Mouse (Mus musculus) midbrain, embryonic 14.5 days (tissue): ENCODE results near the gene Kcnj14. TPM values are rescaled to one million over a fixed set of nuclear protein-coding genes. Genes with fewer than 3 reads are reported as not detected.
A peak's percentile ranks its signal among the peaks of the same experiment; 100 is the strongest.

Experiments
- ATAC-seq: fragments of 200-750 bp; cut with Nextera tagmentation; 2 replicates; pipeline ENCODE4 v1.8.0; 2017; ENCODE audit warnings: moderate number of reproducible peaks, moderate library complexity; ENCODE audit not compliant: low FRiP score, low TSS enrichment
- DNase-seq: peaks from one replicate; pipeline ENCODE4 v3.0.0-alpha.2; 2015
- H3K27ac ChIP-seq: fragments of 300-500 bp; sonication (generic); replicated peaks from 2 replicates; pipeline ENCODE4 v1.5.1; 2014; ENCODE audit warnings: mild to moderate bottlenecking, low read depth, low read length, moderate library complexity
- H3K27me3 ChIP-seq: fragments of 300-500 bp; sonication (generic); 2 replicates; pipeline ENCODE4 v1.6.1; 2014; ENCODE audit warnings: low read length, control low read depth, mixed read lengths; ENCODE audit not compliant: control insufficient read depth, insufficient read depth
- H3K36me3 ChIP-seq: fragments of 300-500 bp; sonication (generic); 2 replicates; pipeline ENCODE4 v1.6.1; 2014; ENCODE audit warnings: low read length, control low read depth; ENCODE audit not compliant: control insufficient read depth, insufficient read depth
- H3K4me1 ChIP-seq: fragments of 300-500 bp; sonication (generic); 2 replicates; pipeline ENCODE4 v1.6.1; 2014; ENCODE audit warnings: mild to moderate bottlenecking, antibody characterized with exemption, low read length, control low read depth; ENCODE audit not compliant: control insufficient read depth, insufficient read depth
- H3K4me2 ChIP-seq: fragments of 300-500 bp; sonication (generic); 2 replicates; pipeline ENCODE4 v1.6.1; 2014; ENCODE audit warnings: mild to moderate bottlenecking, low read length, moderate library complexity
- H3K4me3 ChIP-seq: fragments of 300-500 bp; sonication (generic); replicated peaks from 2 replicates; pipeline ENCODE4 v1.5.1; 2014; ENCODE audit warnings: low read depth, low read length
- H3K9ac ChIP-seq: fragments of 300-500 bp; sonication (generic); replicated peaks from 2 replicates; pipeline ENCODE4 v1.6.1; 2014; ENCODE audit warnings: mild to moderate bottlenecking, low read length, moderate library complexity
- H3K9me3 ChIP-seq: fragments of 300-500 bp; sonication (generic); 2 replicates; pipeline ENCODE4 v1.6.1; 2016; ENCODE audit warnings: low read length, control low read depth, mixed read lengths; ENCODE audit not compliant: control insufficient read depth
- WGBS: fragments of 180-500 bp; shearing (Covaris S2); extraction: QIAGEN DNeasy Blood & Tissue Kit; methylation state at CpG from one replicate; pipeline ENCODE4 v1.1.7; 2014; 5-methylcytosine and 5-hydroxymethylcytosine counted together
- polyA plus RNA-seq: library from polyadenylated mRNA; unstranded; fragments of >200 nt; fragmentation: Nextera tagmentation; extraction: Ambion mirVana; gene quantifications from 2 replicates; pipeline ENCODE4 v1.2.1, GENCODE M21; 2014

Gene Kcnj14
- polyA plus RNA-seq = 0.63 and 0.88 TPM in 2 replicates

DNA sequence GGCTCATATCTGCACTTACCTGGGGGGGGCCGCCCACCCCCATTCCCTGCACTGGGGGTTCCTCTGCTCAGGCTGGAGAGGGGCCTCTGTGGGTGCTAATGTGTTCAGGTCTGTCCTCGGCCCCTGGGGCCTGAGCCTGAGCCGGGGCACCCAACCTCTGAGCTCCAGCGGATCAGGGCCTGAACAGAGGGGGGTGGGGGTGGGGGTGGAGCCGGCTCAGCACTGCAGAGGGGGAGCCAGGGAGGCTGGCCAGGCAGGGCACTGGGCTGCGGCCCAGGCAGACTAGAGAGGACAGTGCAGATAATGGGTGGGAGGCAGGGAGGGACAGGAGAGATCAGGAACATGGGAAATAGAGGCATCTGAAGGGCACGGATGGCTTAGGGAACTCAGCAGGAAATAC is at the start of gene Kcnj14:
Kcnj14 (minus strand) TSS at position 185 of the 400 bp plus-strand sequence.
- Histone ChIP-seq H3K27me3 (0 out of 2 replicates have a peak, but pooled peaks cover 7% of the 10 kb centered on the region), H3K4me1 (no peaks in the 10 kb centered on the region), H3K4me2 (no peak within 1 kb of the TSS), H3K27ac (no peak within 1 kb of the TSS), H3K9ac (no peak within 1 kb of the TSS), H3K36me3 (peaks cover 58% of the 10 kb centered on the region), H3K4me3 (no peak within 1 kb of the TSS), H3K9me3 (no peaks in the 10 kb centered on the region)
- 74% methylated on average over 7 of the region's 7 CpGs for WGBS
- ATAC-seq (no peak), DNase-seq (no peak)

DNA sequence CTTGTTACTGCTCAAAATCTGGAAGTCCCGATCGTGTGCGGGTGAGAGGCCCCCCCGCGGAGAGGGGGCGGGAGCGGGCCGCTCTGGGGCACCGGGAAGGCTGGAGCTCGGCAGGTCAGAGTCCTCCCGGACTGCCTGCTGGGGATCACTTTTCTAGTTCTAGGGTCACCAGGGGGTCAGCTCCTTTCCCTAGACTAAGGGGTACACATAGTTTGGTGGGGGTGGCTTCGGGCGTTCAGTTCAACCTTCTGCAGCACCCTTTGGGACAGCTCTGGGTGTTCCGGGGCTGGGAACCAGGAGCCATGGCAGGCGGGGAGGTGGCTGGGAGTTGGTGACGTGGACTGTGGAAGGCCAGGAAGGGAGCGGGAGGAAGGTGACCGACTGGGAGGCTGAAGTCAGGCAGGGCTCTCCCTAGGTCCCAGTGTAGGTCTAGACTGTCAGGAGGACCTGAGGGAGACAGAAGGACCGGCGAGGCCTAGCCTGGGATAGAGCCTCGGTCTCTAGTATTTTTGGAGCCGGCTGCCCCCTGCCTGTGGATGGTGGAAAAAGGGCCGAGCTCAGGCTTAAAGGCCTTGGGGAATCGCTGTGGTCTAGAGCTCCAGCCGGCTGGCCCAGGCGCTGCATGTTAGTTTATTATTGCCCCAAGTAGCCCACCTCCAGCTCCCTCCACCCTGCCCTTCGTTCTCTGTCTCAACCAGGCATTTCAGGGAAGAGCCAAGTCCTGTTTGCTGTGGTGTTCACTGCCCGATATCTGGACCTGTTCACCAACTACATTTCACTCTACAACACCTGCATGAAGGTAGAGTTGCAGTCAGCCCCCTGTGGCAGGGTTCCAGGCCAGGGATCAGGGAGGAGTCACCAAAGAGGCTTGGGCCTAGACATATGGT is 48.7 kb upstream of the Kcnj14 start:
- DNase-seq (peak; percentile 77), ATAC-seq (peak; percentile 49)
- Histone ChIP-seq H3K9me3 (no peaks in the 10 kb centered on the region), H3K27me3 (no peaks in the 10 kb centered on the region), H3K4me1 (peaks cover 40% of the 10 kb centered on the region), H3K36me3 (peaks cover 35% of the 10 kb centered on the region), H3K27ac (peak overlapping the region; percentile 85), H3K9ac (peak overlapping the region; percentile 91), H3K4me3 (peak overlapping the region; percentile 64), H3K4me2 (peak overlapping the region; percentile 63)
- 2% methylated on average over 28 of the region's 28 CpGs for whole genome bisulfite sequencing

DNA sequence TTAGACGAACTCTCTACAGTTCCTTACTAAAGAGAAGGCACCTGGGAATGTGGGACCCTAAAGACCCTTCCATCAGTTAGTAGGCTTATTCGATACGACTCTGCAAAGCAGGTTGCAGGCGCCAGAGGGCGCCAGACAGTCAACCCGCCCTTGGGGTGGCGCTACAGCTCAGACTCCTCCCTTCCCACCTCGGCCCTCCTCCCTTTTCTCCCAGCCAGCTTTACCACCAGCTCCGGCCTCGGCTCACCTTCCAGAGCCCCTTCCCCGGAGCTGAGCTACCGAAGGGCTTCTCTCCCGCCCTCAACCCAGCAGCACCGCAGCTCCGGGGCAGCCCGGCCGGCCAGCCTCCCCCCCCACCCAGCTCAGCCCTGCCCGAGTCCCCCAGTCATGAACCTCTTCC is 48.0 kb upstream of the Kcnj14 start, which contains the start of gene Kdelr1:
Kdelr1 (plus strand) TSS at position 149 of the 400 bp plus-strand sequence.
- DNase-seq = peak; percentile 96
- under 1% methylated on average over 18 of the region's 18 CpGs for WGBS
- peaks cover 47% of the 10 kb centered on the region for H3K4me1 ChIP-seq

DNA sequence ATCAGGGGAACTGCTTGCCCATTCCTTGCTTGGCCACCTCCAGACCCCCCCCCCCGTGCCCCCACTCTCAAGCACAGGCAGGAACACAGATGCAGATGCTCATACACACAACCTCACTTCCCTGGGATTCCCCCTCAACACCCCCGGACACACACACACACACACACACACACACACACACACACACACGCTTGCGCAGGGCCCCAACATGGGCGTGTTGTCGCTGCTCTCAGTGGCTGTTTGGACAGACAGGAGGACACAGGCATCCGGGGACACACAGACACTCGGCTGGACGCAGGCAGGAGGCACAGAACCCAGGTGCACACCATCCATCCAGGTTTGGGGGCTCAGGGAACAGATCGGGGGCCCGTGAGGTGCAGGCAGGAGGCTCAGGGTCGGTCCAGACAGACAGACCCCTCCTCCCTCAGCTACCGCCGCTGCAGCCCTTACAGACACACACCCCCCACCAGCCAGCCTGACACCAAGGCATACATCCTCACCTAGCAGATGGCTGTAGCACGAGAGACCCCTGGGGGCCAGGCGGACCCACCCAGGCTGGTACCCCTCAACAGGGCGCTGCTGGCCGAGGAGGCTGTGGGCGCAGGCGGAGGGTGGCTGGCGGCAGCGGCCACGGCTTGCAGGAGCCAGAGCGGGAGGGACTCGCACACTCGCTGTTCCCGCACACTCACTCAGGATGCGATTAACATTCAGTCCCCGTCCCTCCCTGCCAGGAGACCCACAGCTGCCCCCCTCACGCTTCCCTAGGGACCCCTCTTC is 45.9 kb upstream of the Kcnj14 start:
- H3K27me3 ChIP-seq = no peaks in the 10 kb centered on the region
- peak overlapping the region; percentile 60 for H3K27ac ChIP-seq
- H3K4me3 ChIP-seq = peak overlapping the region; percentile 44
- ATAC-seq (no peak), DNase-seq (peak; percentile 69)
- H3K9me3 ChIP-seq = no peaks in the 10 kb centered on the region
- WGBS = 2% methylated on average over 30 of the region's 30 CpGs
- H3K4me2 ChIP-seq = peak overlapping the region; percentile 75
- H3K9ac ChIP-seq = peak overlapping the region; percentile 68
- H3K36me3 ChIP-seq = peaks cover 10% of the 10 kb centered on the region
- H3K4me1 ChIP-seq = peaks cover 50% of the 10 kb centered on the region

More for the DNA sequence above, 48.0 kb upstream of the Kcnj14 start, which contains the start of gene Kdelr1:
- peak within 1 kb of the TSS; percentile 63 for H3K4me2 ChIP-seq
- H3K4me3 ChIP-seq = peak within 1 kb of the TSS; percentile 64
- H3K27ac ChIP-seq = peak within 1 kb of the TSS; percentile 85
- H3K36me3 ChIP-seq = peaks cover 31% of the 10 kb centered on the region
- H3K9me3 ChIP-seq = no peaks in the 10 kb centered on the region
- no peaks in the 10 kb centered on the region for H3K27me3 ChIP-seq
- peak; percentile 67 for ATAC-seq
- peak within 1 kb of the TSS; percentile 91 for H3K9ac ChIP-seq

DNA sequence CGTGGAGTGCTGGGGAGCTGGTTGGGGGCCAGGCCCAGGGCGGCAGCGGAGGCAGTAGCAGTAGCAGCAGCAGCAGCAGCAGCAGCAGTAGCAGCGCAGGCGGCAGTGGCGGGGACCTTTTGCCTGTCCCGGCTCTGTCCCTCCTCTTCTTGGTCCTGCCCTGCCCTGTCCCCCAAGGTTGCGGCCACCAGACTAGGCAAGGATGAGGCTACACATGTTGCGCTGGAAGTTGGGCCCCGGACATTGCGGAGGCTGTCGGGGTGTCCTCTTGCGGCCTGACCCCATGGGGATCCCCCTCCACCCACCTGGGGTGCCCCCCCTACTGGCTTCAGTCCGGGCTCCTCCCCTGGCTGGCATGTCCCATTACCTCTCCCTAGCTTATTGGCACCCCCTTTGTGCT is 45.2 kb upstream of the Kcnj14 start:
- Histone ChIP-seq H3K4me2 (peak overlapping the region; percentile 75), H3K9me3 (no peaks in the 10 kb centered on the region), H3K36me3 (peaks cover 3% of the 10 kb centered on the region; the same call in 1 of the 2 replicates), H3K27me3 (no peaks in the 10 kb centered on the region), H3K4me1 (peaks cover 50% of the 10 kb centered on the region), H3K4me3 (peak overlapping the region; percentile 44), H3K27ac (0 out of 2 replicates have a peak overlapping the region, but pooled peaks have one; percentile 5), H3K9ac (peak overlapping the region; percentile 68)
- 2% methylated on average over 14 of the region's 14 CpGs for WGBS
- DNase-seq (peak; percentile 36), ATAC-seq (no peak)

DNA sequence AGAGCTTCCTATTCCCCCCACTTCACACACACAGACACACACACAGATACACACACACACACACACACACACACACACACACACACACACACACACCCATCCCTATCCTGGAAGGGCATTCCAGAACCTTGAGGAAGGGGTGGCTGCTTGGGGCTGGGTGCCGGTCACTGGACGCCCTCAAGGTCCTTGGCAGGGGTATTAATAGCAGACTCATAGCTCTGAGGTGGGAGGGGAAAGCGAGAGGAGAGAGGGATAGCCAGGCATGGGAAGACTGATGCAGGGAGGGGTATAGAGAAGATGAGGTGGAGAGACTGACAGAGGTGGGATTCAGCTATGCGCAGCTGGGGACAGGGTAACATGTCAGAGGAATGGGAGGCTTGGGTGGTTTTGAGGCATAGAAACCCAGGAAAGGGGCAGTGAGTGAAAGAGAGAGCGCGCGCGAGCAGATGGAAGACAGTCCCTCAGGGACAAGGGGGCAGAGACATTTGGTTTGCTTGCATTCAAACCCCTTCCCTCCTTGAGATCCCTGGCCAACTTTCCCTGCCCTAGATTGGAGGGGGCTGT is 44.6 kb upstream of the Kcnj14 start:
- Histone ChIP-seq H3K9ac (peak overlapping the region; percentile 68), H3K36me3 (no peaks in the 10 kb centered on the region), H3K9me3 (no peaks in the 10 kb centered on the region), H3K4me3 (peak overlapping the region; percentile 44), H3K4me1 (peaks cover 46% of the 10 kb centered on the region), H3K27ac (no peak overlapping the region), H3K4me2 (peak overlapping the region; percentile 75), H3K27me3 (no peaks in the 10 kb centered on the region)
- DNase-seq = peak; percentile 49
- no peak for ATAC-seq
- WGBS = 17% methylated on average over 8 of the region's 8 CpGs

DNA sequence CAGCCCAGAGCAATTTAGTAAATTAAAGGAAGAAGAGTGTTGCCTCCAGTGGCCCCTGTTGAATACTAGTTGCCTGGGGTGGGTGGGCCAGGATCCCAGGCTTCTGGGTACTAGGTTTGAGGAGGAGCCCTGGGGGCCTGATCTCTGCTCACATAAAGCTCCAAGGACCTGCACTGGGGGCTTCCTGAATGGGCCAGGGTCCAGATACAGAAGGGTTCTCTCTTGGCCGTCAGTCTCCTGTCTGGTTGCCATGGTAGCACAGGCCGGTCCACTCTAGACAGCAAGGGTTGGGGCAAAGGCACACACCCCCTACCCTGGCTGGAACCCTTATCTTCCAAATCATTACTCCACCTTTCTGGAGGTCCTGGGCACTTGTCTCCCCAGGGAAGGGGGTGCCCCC is 43.3 kb upstream of the Kcnj14 start:
- Histone ChIP-seq H3K9me3 (no peaks in the 10 kb centered on the region), H3K27ac (no peak overlapping the region), H3K4me3 (no peak overlapping the region), H3K36me3 (no peaks in the 10 kb centered on the region), H3K9ac (peak overlapping the region; percentile 74; the same call in 1 of the 2 replicates), H3K4me1 (peaks cover 39% of the 10 kb centered on the region), H3K27me3 (no peaks in the 10 kb centered on the region), H3K4me2 (peak overlapping the region; percentile 75)
- ATAC-seq (no peak), DNase-seq (peak; percentile 53)
- WGBS = 0% methylated on average over 2 of the region's 2 CpGs
